Mouse (Mus musculus) kidney, adult 18-20 months (tissue): ENCODE measurements around the gene Adora1.
A peak's percentile ranks its signal among the peaks of the same experiment; 100 is the strongest.

ENCODE experiments used
- DNase-seq: peaks from one replicate; pipeline ENCODE4 v3.0.0; 2021

Adora1 gene

GRCm38 (mm10) chr1:134213405-134213804 is 21.8 kb downstream of the Adora1 start:
- no peak for DNase-seq

GRCm38 (mm10) chr1:134212351-134212750 is 22.9 kb downstream of the Adora1 start:
- no peak for DNase-seq

GRCm38 (mm10) chr1:134211631-134212030 is 23.6 kb downstream of the Adora1 start:
- no peak for DNase-seq

- no peak for DNase-seq
These were observed 24.2 kb downstream of the Adora1 start for GRCm38 (mm10) chr1:134211043-134211442.

- DNase-seq: no peak
These were observed 25.0 kb downstream of the Adora1 start for GRCm38 (mm10) chr1:134210179-134210755.

- DNase-seq: no peak
These were observed 29.1 kb downstream of the Adora1 start for GRCm38 (mm10) chr1:134206085-134206484.

- DNase-seq: no peak
These were observed 29.8 kb downstream of the Adora1 start for GRCm38 (mm10) chr1:134205296-134206018.

- DNase-seq: no peak
These were observed 31.0 kb downstream of the Adora1 start for GRCm38 (mm10) chr1:134204230-134204629.

GRCm38 (mm10) chr1:134201751-134202420 is 33.3 kb downstream of the Adora1 start:
- DNase-seq: peak; percentile 64

- no peak for DNase-seq
These were observed 34.1 kb downstream of the Adora1 start for GRCm38 (mm10) chr1:134200998-134201686.

GRCm38 (mm10) chr1:134200481-134200880 is 34.8 kb downstream of the Adora1 start:
- no peak for DNase-seq

GRCm38 (mm10) chr1:134198197-134198995 is 36.8 kb downstream of the Adora1 start:
- no peak for DNase-seq

GRCm38 (mm10) chr1:134197325-134197982 is 37.8 kb downstream of the Adora1 start:
- DNase-seq: no peak

- peak; percentile 76 for DNase-seq
These were observed 38.8 kb downstream of the Adora1 start for GRCm38 (mm10) chr1:134196386-134196785.

- DNase-seq: peak; percentile 10
These were observed 39.3 kb downstream of the Adora1 start for GRCm38 (mm10) chr1:134195979-134196378.

- no peak for DNase-seq
These were observed 39.7 kb downstream of the Adora1 start for GRCm38 (mm10) chr1:134195571-134195970.

GRCm38 (mm10) chr1:134195117-134195516 is 40.1 kb downstream of the Adora1 start:
- no peak for DNase-seq

GRCm38 (mm10) chr1:134194298-134195022 is 40.8 kb downstream of the Adora1 start:
- no peak for DNase-seq

- no peak for DNase-seq
These were observed 41.5 kb downstream of the Adora1 start for GRCm38 (mm10) chr1:134193674-134194197.

- no peak for DNase-seq
These were observed 42.1 kb downstream of the Adora1 start, which contains the start of gene Mybph for GRCm38 (mm10) chr1:134193126-134193525. Gene Mybph (plus strand): TSS chr1:134193448.

GRCm38 (mm10) chr1:134192024-134192423 is 43.2 kb downstream of the Adora1 start:
- no peak for DNase-seq
